In genomic region chr13:96932745-96933144, GRCm38 (mm10) we compare ENCODE assay signal across 21 mouse cellular contexts. TPM values are rescaled to one million over a fixed set of nuclear protein-coding genes. Genes with fewer than 3 reads are reported as not detected.
DNase-seq lines count a peak whose midpoint lies in the region; ATAC-seq and TF ChIP-seq lines count a peak whose summit lies in the region.
"Had no signal": no experiment of that assay in that cellular context is flagged by ENCODE, and none has a peak within 500 bp of the region (broad histone marks: within the 10 kb centered on the region; RNA-seq: fewer than 3 reads in every experiment).

No protein-coding gene starts in this region.

- no peaks in the 10 kb centered on the region for H3K9me3 ChIP-seq in midbrain, embryonic 10.5 days (replicated peaks)
- H3K9me3 ChIP-seq: forebrain, embryonic 12.5 days; liver, embryonic 13.5 days; neural tube, embryonic 12.5 days had no signal

- no peak overlapping the region for H3K4me3 ChIP-seq in left cerebral cortex, adult 2 months
- no peak overlapping the region for H3K4me3 ChIP-seq in midbrain, embryonic 10.5 days
- H3K4me3 ChIP-seq: forebrain, embryonic 12.5 days; layer of hippocampus, adult 2 months; liver, embryonic 13.5 days; neural tube, embryonic 12.5 days had no signal

- WGBS in midbrain, embryonic 10.5 days: 87% methylated on average over 5 of the region's 5 CpGs

- TF ChIP-seq CTCF in left cerebral cortex, adult 2 months (IDR thresholded peaks at IDR 0.05): no peak

- H3K4me1 ChIP-seq in midbrain, embryonic 10.5 days: peaks cover 19% of the 10 kb centered on the region
- H3K4me1 ChIP-seq: liver, embryonic 13.5 days had no signal

- peak overlapping the region; percentile 72 for H3K27ac ChIP-seq in left cerebral cortex, adult 2 months
- H3K27ac ChIP-seq in midbrain, embryonic 10.5 days (replicated peaks): no peak overlapping the region
- H3K27ac ChIP-seq: forebrain, embryonic 12.5 days; hindbrain, embryonic 14.5 days; layer of hippocampus, adult 2 months; liver, embryonic 13.5 days; neural tube, embryonic 12.5 days had no signal

- H3K27me3 ChIP-seq in midbrain, embryonic 10.5 days (ENCODE audit: low read depth, poor library complexity, severe bottlenecking): peaks cover 8% of the 10 kb centered on the region; the same call in 1 of the 2 replicates
- H3K27me3 ChIP-seq: forebrain, embryonic 12.5 days had no signal

- no peaks in the 10 kb centered on the region for H3K36me3 ChIP-seq in midbrain, embryonic 10.5 days
- H3K36me3 ChIP-seq: forebrain, embryonic 12.5 days; liver, embryonic 13.5 days; neural tube, embryonic 12.5 days had no signal

- intact Hi-C loops in left cerebral cortex, adult 2 months (cut with DNase I): loop anchor here (2.0 kb wide), 2 partner anchors 76 to 248 kb away; no protein-coding TSS in a partner anchor

- peak; percentile 49 for DNase-seq in layer of hippocampus, adult 9-11 months
- no peak for DNase-seq in layer of hippocampus, postnatal 36 days
- peak; percentile 39 to 64 for DNase-seq in left cerebral cortex, adult 2 months (ENCODE audit: extremely low spot score in 1 of 2, low spot score in 2 of 2)
- peak; percentile 87 for DNase-seq in right cerebral cortex, adult 18-20 months
- peak; percentile 29 for DNase-seq in right cerebral cortex, postnatal 4 days
- no peak for DNase-seq in cerebellum, postnatal 36 days
- DNase-seq in midbrain, embryonic 10.5 days (ENCODE audit: low spot score): no peak
- DNase-seq: adrenal gland, adult 8-10 months; cerebellum, adult 2 months; gastrocnemius, postnatal 14 days; heart, adult 18-20 months; kidney, adult 8-10 months; kidney, postnatal 10 days; liver, embryonic 13.5 days; thymus, postnatal 14 days had no signal

- ATAC-seq in CD4-positive, CD25-positive, alpha-beta regulatory T cell, adult 4 months: no peak
- ATAC-seq: activated CD4-positive, CD25-positive, alpha-beta regulatory T cell, adult 4 months had no signal

RNA-seq across cellular contexts. Expression of gene Gcnt4, which starts 8.3 kb away (rescaled TPM):
- total RNA-seq in layer of hippocampus, postnatal 36 days (2021): 1 to 10 TPM; 2.0 to 2.3 TPM
- total RNA-seq in left cerebral cortex, adult 2 months (2021): 10 to 100 TPM in 1 of 2 experiments, 1 to 10 TPM in 1; 9.9 to 15.1 TPM
- 0.41 and 0.81 TPM in 2 replicates for polyA plus RNA-seq in midbrain, embryonic 10.5 days (2016; fragmentation: Nextera tagmentation; extraction: Ambion mirVana)
- polyA plus RNA-seq in CD4-positive, CD25-positive, alpha-beta regulatory T cell, adult 4 months (2017; shearing (Covaris generic)): not detected
- polyA plus RNA-seq: activated CD4-positive, CD25-positive, alpha-beta regulatory T cell, adult 4 months had no signal

Comparison
In these comparisons a context has a peak if more than half of its experiments do, and no peak if none do; other contexts are left out.
1. DNase-seq: peak in layer of hippocampus, adult 9-11 months (single experiment), left cerebral cortex, adult 2 months (2 of 2), right cerebral cortex, adult 18-20 months (single experiment) and right cerebral cortex, postnatal 4 days (single experiment); none in layer of hippocampus, postnatal 36 days (0 of 2), cerebellum, postnatal 36 days (0 of 2) and midbrain, embryonic 10.5 days (single experiment).